Mouse (Mus musculus) neural tube, embryonic 13.5 days (tissue): ENCODE results near the gene Etl4. TPM values are rescaled to one million over a fixed set of nuclear protein-coding genes. Genes with fewer than 3 reads are reported as not detected.

ENCODE experiments used
- ATAC-seq: fragments of 200-750 bp; cut with Nextera tagmentation; 2 replicates; pipeline ENCODE4 v1.8.0; 2017; ENCODE audit warnings: low read depth, mild to moderate bottlenecking, moderate TSS enrichment, moderate library complexity
- H3K27ac ChIP-seq: fragments of 300-500 bp; sonication (generic); replicated peaks from 2 replicates; pipeline ENCODE4 v1.5.1; 2015; ENCODE audit warnings: moderate library complexity, mild to moderate bottlenecking, inconsistent platforms
- H3K27me3 ChIP-seq: fragments of 300-500 bp; sonication (generic); 2 replicates; pipeline ENCODE4 v1.6.1; 2015; ENCODE audit warnings: mild to moderate bottlenecking, inconsistent platforms
- H3K36me3 ChIP-seq: fragments of 300-500 bp; sonication (generic); 2 replicates; pipeline ENCODE4 v1.6.1; 2015; ENCODE audit warnings: mild to moderate bottlenecking, inconsistent platforms
- H3K4me1 ChIP-seq: fragments of 300-500 bp; sonication (generic); replicated peaks from 2 replicates; pipeline ENCODE4 v1.6.1; 2015; ENCODE audit warnings: inconsistent platforms
- H3K4me2 ChIP-seq: fragments of 300-500 bp; sonication (generic); 2 replicates; pipeline ENCODE4 v1.6.1; 2015; ENCODE audit warnings: inconsistent platforms, mild to moderate bottlenecking, moderate library complexity
- H3K4me3 ChIP-seq: fragments of 300-500 bp; sonication (generic); 2 replicates; pipeline ENCODE4 v1.5.1; 2015; ENCODE audit warnings: mild to moderate bottlenecking, inconsistent platforms
- H3K9ac ChIP-seq: fragments of 300-500 bp; sonication (generic); 2 replicates; pipeline ENCODE4 v1.6.1; 2015; ENCODE audit warnings: moderate library complexity, mild to moderate bottlenecking, inconsistent platforms
- H3K9me3 ChIP-seq: fragments of 300-500 bp; sonication (generic); 2 replicates; pipeline ENCODE4 v1.6.1; 2016; ENCODE audit warnings: inconsistent platforms
- WGBS: fragments of 180-500 bp; shearing (Covaris S2); methylation state at CpG from one replicate; pipeline ENCODE4 v1.1.7; 2015; 5-methylcytosine and 5-hydroxymethylcytosine counted together
- polyA plus RNA-seq: library from polyadenylated mRNA; unstranded; fragments of >200 nt; fragmentation: Nextera tagmentation; extraction: Ambion mirVana; gene quantifications from 2 replicates; pipeline ENCODE4 v1.2.1, GENCODE M21; 2015

Gene Etl4
- polyA plus RNA-seq, 1 experiment from 2014 or later = 5.4 TPM

GRCm38 (mm10) chr2:20486137-20486788 lies 576.7 kb downstream of the Etl4 start:
- Histone ChIP-seq H3K4me3 (no peak overlapping the region), H3K4me1 (no peaks in the 10 kb centered on the region)
- WGBS = 8% methylated on average over 2 of the region's 2 CpGs

GRCm38 (mm10) chr2:20489090-20489489 lies 579.5 kb downstream of the Etl4 start:
- Histone ChIP-seq H3K27ac (no peak overlapping the region), H3K4me2 (no peak overlapping the region), H3K4me3 (no peak overlapping the region), H3K4me1 (no peaks in the 10 kb centered on the region), H3K36me3 (no peaks in the 10 kb centered on the region), H3K9me3 (no peaks in the 10 kb centered on the region), H3K27me3 (no peaks in the 10 kb centered on the region), H3K9ac (no peak overlapping the region)
- WGBS = 91% methylated on average over 3 of the region's 3 CpGs
- no peak for ATAC-seq

More at GRCm38 (mm10) chr2:20486137-20486788, 576.7 kb downstream of the Etl4 start:
- no peak overlapping the region for H3K27ac ChIP-seq
- H3K9me3 ChIP-seq = no peaks in the 10 kb centered on the region
- no peak for ATAC-seq
- H3K9ac ChIP-seq = no peak overlapping the region
- no peak overlapping the region for H3K4me2 ChIP-seq
- H3K27me3 ChIP-seq = no peaks in the 10 kb centered on the region
- no peaks in the 10 kb centered on the region for H3K36me3 ChIP-seq

GRCm38 (mm10) chr2:20492125-20492524 lies 582.5 kb downstream of the Etl4 start:
- no peaks in the 10 kb centered on the region for H3K9me3 ChIP-seq
- H3K4me1 ChIP-seq = no peaks in the 10 kb centered on the region
- H3K9ac ChIP-seq = no peak overlapping the region
- H3K4me2 ChIP-seq = no peak overlapping the region
- H3K27ac ChIP-seq = no peak overlapping the region
- H3K27me3 ChIP-seq = no peaks in the 10 kb centered on the region
- ATAC-seq = no peak
- no peak overlapping the region for H3K4me3 ChIP-seq
- 65% methylated on average over 2 of the region's 2 CpGs for WGBS
- no peaks in the 10 kb centered on the region for H3K36me3 ChIP-seq

GRCm38 (mm10) chr2:20493806-20494205 lies 584.2 kb downstream of the Etl4 start:
- H3K36me3 ChIP-seq = no peaks in the 10 kb centered on the region
- ATAC-seq = no peak
- H3K9me3 ChIP-seq = no peaks in the 10 kb centered on the region
- no peaks in the 10 kb centered on the region for H3K4me1 ChIP-seq
- H3K4me3 ChIP-seq = no peak overlapping the region
- no peak overlapping the region for H3K27ac ChIP-seq
- H3K27me3 ChIP-seq = no peaks in the 10 kb centered on the region
- no peak overlapping the region for H3K4me2 ChIP-seq
- no peak overlapping the region for H3K9ac ChIP-seq
- 73% methylated on average over 2 of the region's 2 CpGs for WGBS

- Histone ChIP-seq H3K36me3 (no peaks in the 10 kb centered on the region), H3K9ac (no peak overlapping the region), H3K4me3 (no peak overlapping the region), H3K4me2 (no peak overlapping the region), H3K27ac (no peak overlapping the region), H3K4me1 (no peaks in the 10 kb centered on the region), H3K27me3 (no peaks in the 10 kb centered on the region), H3K9me3 (no peaks in the 10 kb centered on the region)
- ATAC-seq = no peak
- WGBS = 8% methylated on average over 3 of the region's 3 CpGs
Observed at GRCm38 (mm10) chr2:20494666-20495065, 585.1 kb downstream of the Etl4 start.

GRCm38 (mm10) chr2:20496219-20496800 lies 586.7 kb downstream of the Etl4 start:
- WGBS = 54% methylated on average over 8 of the region's 8 CpGs
- Histone ChIP-seq H3K27me3 (no peaks in the 10 kb centered on the region), H3K9me3 (0 out of 2 replicates have a peak, but pooled peaks cover 3% of the 10 kb centered on the region), H3K4me2 (no peak overlapping the region), H3K27ac (no peak overlapping the region), H3K4me3 (no peak overlapping the region), H3K4me1 (no peaks in the 10 kb centered on the region), H3K9ac (no peak overlapping the region), H3K36me3 (no peaks in the 10 kb centered on the region)
- ATAC-seq = no peak

- no peak for ATAC-seq
- H3K27me3 ChIP-seq = no peaks in the 10 kb centered on the region
Observed at GRCm38 (mm10) chr2:20507832-20508723, 598.5 kb downstream of the Etl4 start.

GRCm38 (mm10) chr2:20508724-20509052 lies 599.1 kb downstream of the Etl4 start:
- 79% methylated on average over 3 of the region's 3 CpGs for WGBS
- H3K4me2 ChIP-seq = no peak overlapping the region
- no peak for ATAC-seq

More at GRCm38 (mm10) chr2:20507832-20508723, 598.5 kb downstream of the Etl4 start:
- H3K36me3 ChIP-seq = no peaks in the 10 kb centered on the region
- no peaks in the 10 kb centered on the region for H3K4me1 ChIP-seq
- no peak overlapping the region for H3K9ac ChIP-seq
- H3K27ac ChIP-seq = no peak overlapping the region
- H3K4me3 ChIP-seq = no peak overlapping the region
- no peaks in the 10 kb centered on the region for H3K9me3 ChIP-seq
- no peak overlapping the region for H3K4me2 ChIP-seq
- 69% methylated on average over 6 of the region's 6 CpGs for WGBS

GRCm38 (mm10) chr2:20510061-20510460 lies 600.5 kb downstream of the Etl4 start:
- Histone ChIP-seq H3K4me1 (no peaks in the 10 kb centered on the region), H3K27ac (no peak overlapping the region), H3K4me3 (no peak overlapping the region), H3K4me2 (no peak overlapping the region), H3K27me3 (no peaks in the 10 kb centered on the region), H3K9me3 (no peaks in the 10 kb centered on the region), H3K36me3 (no peaks in the 10 kb centered on the region), H3K9ac (no peak overlapping the region)
- no peak for ATAC-seq
- WGBS = 81% methylated on average over 2 of the region's 2 CpGs

More at GRCm38 (mm10) chr2:20508724-20509052, 599.1 kb downstream of the Etl4 start:
- H3K4me3 ChIP-seq = no peak overlapping the region
- no peaks in the 10 kb centered on the region for H3K27me3 ChIP-seq
- H3K27ac ChIP-seq = no peak overlapping the region
- H3K9me3 ChIP-seq = no peaks in the 10 kb centered on the region
- H3K36me3 ChIP-seq = no peaks in the 10 kb centered on the region
- H3K9ac ChIP-seq = no peak overlapping the region
- H3K4me1 ChIP-seq = no peaks in the 10 kb centered on the region

- no peak for ATAC-seq
- H3K4me3 ChIP-seq = no peak overlapping the region
- H3K4me1 ChIP-seq = peaks cover 19% of the 10 kb centered on the region
- no peak overlapping the region for H3K4me2 ChIP-seq
- H3K9ac ChIP-seq = no peak overlapping the region
- H3K36me3 ChIP-seq = no peaks in the 10 kb centered on the region
- peaks cover 17% of the 10 kb centered on the region for H3K27me3 ChIP-seq
- no peaks in the 10 kb centered on the region for H3K9me3 ChIP-seq
- no peak overlapping the region for H3K27ac ChIP-seq
- 90% methylated on average over 8 of the region's 8 CpGs for WGBS
Observed at GRCm38 (mm10) chr2:20516270-20516865, 606.8 kb downstream of the Etl4 start.

- no peak overlapping the region for H3K27ac ChIP-seq
- no peaks in the 10 kb centered on the region for H3K36me3 ChIP-seq
- no peaks in the 10 kb centered on the region for H3K9me3 ChIP-seq
- H3K27me3 ChIP-seq = peaks cover 20% of the 10 kb centered on the region
- H3K4me1 ChIP-seq = peaks cover 19% of the 10 kb centered on the region
- H3K4me3 ChIP-seq = no peak overlapping the region
- no peak for ATAC-seq
- no peak overlapping the region for H3K4me2 ChIP-seq
- no peak overlapping the region for H3K9ac ChIP-seq
- WGBS = 87% methylated on average over 2 of the region's 2 CpGs
Observed at GRCm38 (mm10) chr2:20517853-20518252, 608.3 kb downstream of the Etl4 start.

- ATAC-seq = no peak
- Histone ChIP-seq H3K4me3 (no peak overlapping the region), H3K36me3 (no peaks in the 10 kb centered on the region), H3K9ac (no peak overlapping the region), H3K27ac (no peak overlapping the region), H3K27me3 (peaks cover 20% of the 10 kb centered on the region), H3K9me3 (no peaks in the 10 kb centered on the region), H3K4me2 (no peak overlapping the region), H3K4me1 (peaks cover 19% of the 10 kb centered on the region)
- WGBS = 60% methylated on average over 2 of the region's 2 CpGs
Observed at GRCm38 (mm10) chr2:20518506-20518905, 608.9 kb downstream of the Etl4 start.
